Mouse (Mus musculus) layer of hippocampus, postnatal 10 days (tissue): Measurements from ENCODE around the gene Erc2. TPM values are rescaled to one million over a fixed set of nuclear protein-coding genes. Genes with fewer than 3 reads are reported as not detected.

Experiments used
- DNase-seq, 2 experiments: peaks; one replicate each; pipeline ENCODE4 v3.0.0; 2021; ENCODE audit warnings: low spot score in 2 of 2
- total RNA-seq, 2 experiments: library from RNA; stranded (reverse); gene quantifications; 2 replicates each; pipeline ENCODE4 v1.2.3; 2021

Erc2 gene
- total RNA-seq, 2 experiments from 2014 or later: 236 to 251 TPM

DNA sequence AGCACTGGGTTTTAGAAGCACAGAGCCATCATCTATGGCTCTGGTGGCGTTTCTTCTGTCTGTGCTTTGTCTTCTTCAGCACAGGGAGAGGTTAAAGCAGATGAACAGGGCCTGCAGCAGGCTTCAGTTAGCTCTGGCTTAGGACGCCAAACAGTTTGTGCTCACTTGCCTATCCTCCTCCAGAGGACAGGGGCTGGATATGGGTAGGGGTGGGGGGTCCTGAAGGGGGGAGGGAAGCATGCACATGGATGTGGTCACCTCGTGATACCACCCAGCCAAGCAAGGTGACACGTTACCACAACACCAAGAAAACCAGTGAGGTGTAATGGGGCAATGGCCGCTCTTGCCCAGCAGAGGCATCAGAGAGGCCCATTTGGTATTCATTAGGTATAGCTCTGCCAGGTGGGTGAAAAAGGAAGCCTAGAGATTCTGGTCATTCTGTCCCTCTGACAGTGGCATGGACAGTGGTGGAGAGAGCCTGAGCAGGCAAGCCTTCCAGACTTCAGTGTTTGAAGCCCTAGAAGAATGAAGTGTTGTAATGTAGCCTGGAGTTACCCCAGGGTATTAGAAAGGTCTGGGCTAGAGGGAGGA lies 543.5 kb downstream of the Erc2 start:
- no peak for DNase-seq

DNA sequence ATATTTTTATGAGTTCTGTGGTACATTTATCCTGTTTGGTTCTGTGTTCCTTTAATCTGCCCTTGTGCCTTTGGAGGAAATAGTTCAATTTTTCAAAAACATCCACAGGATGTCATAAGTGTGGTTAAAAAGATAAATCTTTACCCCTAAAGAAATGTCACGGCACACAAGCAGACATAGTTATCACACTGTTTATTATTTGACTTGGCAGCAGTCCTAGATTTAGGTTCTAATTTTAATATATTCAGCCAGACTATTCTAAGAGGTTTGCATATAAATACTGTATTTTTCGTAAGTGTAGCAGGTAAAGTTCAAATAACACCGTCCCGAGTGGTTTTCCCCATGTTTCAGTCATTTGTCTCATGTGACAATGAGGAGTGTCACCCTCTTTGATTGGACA lies 548.5 kb downstream of the Erc2 start:
- no peak for DNase-seq

DNA sequence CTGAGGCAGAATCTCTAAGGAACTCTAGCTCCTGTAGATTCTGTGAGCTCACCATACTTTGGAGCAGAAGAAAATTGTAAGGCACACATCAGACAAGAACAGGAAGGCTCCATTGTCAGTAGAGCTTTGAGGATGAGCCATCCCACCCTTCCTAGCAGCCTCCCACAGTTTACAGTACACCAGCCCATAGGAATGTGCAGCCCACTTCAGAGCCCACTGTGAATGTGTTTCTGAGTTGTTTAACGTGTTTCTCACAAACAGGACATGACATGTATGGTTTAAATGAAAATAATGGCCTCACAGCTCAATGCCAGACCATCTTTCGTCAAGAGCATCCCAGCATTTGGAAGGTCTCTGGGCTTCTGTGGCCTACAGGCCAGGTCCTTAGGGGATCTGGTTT lies 549.1 kb downstream of the Erc2 start:
- no peak for DNase-seq

DNA sequence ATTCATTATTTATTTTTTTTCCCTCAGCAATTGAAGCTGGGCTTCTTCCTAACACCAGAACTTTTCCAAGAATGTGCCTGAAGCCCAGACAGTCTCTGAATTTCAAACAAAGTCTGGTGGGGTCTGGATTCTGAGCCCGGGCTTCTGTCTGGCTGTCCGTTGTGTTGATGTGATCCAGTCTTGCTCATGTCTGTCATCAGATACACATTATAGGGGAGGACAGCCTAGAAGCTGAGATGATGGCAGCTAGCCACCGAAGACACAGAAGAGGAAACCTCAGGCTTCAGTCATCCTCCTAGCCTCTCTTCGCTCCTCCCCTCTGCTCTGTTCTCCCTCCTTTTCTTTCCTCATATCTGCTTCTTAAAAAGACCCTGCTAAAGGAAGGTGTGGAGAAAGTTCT lies 551.5 kb downstream of the Erc2 start:
- DNase-seq: no peak

DNA sequence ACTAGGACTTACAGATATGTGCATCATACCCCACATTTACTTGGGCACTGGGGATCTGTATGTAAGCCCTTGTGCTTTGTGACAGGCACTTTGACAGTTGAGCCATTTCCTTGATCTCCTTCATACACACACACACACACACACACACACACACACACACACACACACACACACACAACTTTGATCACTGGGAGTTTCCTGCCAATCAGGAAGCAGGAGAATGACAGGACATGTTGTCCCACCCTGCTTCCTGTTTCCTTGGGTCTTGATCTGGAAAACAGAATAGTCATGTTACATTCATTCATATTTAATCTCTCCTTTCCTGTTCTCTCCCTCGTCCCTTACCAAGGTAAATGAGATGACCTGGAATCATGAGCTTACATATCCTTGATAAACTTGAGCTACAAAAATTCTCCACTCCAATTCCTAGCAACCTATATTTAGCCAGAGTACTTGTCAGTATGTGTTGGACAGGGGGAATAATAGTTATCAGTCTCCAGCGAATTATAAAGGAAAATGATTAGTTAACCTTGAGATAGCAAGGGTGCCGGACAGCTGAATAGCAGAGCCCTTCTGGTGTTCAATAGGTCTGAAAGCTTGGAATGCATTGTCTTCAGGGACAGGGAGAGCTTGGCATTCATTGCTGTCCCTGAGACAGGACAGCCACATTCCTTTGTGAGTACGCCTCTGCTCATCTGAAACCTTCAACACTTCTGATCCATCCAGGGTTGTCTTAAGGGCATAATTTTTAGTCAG lies 559.0 kb downstream of the Erc2 start:
- DNase-seq: no peak

DNA sequence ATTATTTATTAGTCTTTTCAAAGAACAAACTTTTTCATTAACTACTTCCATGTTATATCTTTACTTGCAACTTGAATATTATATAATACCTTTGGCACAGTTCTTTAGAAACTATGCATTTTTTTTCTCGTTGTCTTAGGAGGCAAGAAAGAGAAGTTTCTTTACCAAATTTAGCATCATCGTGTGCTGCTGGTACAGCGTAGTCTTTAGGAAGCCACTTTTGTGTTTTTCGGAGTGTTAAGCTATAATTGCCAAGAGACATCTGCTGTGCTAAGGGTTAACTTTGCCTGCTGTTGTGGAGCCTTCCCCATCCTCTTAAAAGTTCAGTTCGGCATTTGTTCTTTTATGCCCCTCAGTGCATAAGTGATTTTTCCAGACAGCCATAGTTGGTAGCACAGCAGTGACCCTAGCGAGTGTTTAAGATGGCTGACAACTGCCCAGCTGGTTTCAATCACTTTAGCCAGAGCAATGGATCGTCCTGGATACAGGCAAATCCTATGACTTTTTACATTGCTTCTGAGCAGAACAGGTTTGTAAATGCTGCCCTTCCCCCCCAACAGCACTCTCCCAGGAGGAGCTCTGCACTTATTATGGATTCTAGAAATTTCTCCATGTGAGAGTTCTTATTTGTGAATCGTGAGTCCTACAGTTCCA lies 570.6 kb downstream of the Erc2 start:
- DNase-seq: no peak

DNA sequence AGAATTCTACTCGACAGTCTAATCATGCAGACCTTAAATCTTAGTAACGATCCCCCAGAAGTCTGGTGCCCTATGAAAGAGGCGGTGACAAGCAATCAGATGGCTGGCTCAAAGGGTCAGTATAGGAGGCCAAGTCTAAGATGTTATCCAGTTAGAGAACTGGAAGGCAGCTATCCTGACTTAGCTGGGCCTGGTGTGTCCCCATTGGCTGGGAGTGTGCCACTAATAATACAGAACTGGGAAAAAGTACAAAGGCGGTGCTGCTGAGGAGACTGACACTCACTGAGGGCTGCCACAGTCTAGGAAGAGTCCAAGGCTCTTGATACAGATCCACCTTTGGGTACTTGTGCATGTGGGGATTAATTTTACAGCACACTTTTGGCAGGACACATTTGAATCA lies 581.6 kb downstream of the Erc2 start:
- DNase-seq: no peak

DNA sequence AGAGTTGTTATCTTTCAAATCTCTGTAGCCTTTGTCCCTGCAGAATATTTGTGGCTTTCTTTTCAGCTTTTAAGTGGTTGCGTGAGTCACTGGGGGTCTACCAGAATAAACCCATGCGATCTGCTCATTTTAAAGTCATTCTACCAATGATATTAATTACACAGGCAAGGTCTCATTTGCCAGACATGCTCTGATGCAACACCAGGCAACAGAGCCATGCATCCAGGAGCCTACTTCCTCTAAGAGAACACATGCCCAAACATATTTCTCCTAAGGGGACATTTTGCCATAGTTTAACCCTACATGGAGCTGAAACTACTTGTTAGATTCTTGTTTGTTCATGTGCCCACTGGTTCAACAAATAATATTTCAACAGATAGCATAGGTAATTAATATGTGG lies 584.1 kb downstream of the Erc2 start:
- no peak for DNase-seq

DNA sequence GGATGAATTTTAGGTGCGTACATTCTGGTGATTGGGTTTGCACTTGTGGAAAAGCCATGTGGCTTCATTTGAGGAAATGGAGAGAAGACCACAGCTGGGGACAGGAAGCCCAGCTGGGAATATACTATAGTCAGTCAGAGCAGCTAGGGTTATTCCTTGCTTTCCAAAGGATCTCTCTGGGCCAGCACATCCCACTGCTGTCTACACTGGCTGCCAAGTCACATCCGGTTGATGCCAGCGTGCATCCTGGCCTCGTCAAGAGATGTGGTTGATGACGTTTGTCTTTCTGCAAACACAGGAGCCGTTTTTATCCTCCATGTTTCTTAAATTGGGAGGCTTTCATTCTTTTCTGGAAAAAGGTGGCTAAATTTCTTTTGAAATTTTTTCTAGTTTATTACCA lies 603.3 kb downstream of the Erc2 start:
- no peak for DNase-seq

DNA sequence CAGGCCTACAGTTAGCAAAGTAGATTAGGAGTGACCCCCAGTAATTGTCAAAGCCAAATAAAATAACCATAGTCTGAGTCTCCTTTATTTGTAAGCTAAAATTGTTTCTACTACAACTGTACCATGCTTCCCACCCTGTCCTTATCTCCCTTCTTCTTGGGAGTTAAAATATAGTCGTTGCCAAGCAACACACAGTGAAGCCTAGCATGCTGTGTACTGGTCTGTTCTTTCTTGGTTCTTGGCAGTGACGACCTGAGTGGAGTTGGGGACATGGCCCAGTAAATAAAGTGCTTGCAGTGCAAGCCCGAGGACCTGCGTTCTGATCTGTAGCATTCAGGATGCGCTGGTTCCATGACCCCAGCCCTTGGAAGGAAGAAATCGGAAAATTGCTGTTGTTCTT lies 608.3 kb downstream of the Erc2 start:
- DNase-seq: no peak

DNA sequence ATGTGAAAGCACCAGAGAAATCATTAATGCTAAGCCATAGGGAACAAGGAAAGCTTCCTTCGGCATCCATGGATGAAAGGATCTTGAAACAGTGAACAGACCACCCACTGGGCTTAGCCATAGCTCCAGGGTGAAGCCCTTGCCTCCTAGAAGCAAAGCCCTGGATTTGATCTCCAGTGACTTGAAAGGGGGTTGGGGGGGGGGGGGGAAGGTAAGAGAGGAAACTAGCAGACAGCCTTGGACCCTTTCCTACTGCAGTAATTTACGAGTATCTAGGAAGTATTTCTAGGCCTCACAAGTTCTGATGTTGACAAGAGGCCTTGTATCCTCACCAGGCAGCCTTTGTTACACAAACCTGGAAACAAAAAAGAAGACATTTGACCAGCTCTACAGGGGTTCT lies 609.0 kb downstream of the Erc2 start:
- DNase-seq: no peak

DNA sequence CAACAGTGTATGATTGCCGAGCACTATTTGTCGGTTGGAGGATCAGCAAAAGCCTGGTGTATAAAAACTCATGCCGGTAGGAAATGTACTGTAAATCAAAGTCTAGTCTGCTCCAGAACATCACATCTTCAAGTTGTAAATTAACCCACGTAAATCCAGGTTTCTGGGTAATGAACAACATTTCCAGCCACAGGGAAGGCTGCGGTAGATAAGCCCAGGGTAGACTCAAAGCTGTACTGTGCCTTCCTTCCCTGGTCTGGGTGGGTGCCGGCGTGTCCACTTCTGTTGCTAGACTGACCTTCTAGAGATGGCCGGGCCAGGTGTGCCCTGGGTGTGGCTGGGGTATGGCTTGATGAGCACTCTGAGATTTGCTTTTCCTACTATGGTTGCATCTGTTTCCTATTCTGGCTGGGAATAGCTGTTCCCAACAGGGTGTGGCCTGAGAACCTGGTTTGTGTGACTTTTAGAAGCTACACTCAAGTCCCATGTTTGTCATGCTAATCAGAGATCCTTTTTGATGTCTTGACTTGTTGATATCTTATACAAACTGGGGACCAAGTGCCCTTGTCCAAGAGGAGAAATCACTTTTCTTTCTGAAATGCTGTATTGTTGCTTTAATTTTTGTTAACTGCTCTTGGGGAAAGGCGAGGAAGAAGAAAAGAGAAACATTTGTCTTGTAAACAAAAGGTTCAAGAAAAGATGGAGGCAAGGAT lies 616.3 kb downstream of the Erc2 start:
- DNase-seq: no peak

DNA sequence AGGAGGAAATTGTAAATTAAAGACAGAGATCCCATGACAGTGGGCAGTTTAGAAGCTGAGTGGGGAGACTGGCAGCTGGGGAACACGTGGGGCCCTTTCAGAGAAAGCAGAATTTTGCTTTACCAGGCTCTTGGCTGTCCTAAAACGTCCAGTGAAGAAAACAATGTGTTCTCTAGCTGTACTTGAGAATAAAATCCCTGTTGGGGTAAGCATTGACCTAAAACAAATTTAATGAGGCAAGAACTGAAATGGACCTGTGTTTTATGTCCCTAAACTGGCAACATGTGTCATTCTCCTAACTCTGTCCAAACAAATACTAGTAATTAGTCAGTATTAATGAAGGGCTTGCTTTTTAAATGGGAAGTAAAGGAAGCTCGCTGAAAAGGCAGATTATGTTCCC lies 617.9 kb downstream of the Erc2 start:
- no peak for DNase-seq

DNA sequence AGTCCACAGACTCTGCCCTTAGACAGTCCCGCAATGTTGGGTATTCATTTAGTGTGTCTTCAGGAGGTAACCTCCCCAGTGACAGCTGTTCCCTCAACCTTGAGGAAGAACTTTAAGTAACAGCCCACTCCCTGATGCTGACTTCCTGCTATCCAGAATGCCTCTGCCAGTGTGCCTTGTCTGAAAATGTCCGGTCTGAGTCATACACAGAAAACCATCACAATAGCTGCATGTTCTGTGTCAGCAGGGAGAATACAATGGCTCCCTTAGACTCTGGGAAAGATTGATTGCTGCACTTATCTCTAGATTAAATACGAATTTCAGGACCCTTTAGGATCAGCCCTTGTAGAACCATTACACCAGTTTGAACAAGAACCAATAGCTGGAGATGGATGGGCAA lies 620.5 kb downstream of the Erc2 start:
- no peak for DNase-seq

DNA sequence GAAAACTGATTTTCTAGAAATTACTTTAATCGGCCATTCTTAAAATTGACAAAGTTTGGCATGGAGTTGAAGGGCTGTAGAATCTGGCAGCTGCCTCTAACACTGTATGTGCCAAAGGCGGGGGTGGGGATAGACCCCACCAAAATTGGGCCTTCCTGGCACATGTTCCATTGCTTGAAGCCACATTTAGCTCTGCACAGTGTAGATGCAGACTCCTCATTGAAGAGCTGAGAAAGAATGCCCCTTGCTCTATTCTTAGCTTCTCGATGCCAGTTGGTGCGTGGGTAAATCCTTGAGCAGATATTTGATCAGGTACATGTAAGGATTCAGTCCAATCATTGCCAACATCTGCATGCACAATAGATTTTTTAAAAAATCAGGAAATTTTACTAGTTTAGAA lies 621.2 kb downstream of the Erc2 start:
- no peak for DNase-seq

DNA sequence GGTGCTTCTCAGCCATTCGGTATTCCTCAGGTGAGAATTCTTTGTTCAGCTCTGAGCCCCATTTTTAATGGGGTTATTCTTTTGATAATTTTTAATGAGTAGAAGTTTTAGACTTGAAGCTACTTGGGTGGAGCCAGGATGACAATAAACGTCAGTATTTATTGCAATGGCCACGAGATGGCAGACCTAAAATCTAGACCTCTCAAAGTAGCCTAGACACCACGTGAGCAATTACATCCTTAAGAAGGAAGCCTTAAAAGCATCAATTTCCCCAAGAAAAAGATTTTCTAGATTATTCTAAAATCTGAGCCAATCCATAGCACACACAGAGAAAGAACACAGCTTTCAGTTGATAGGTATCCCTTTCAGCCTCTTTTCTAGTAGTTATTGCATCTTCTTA lies 640.5 kb downstream of the Erc2 start:
- no peak for DNase-seq

DNA sequence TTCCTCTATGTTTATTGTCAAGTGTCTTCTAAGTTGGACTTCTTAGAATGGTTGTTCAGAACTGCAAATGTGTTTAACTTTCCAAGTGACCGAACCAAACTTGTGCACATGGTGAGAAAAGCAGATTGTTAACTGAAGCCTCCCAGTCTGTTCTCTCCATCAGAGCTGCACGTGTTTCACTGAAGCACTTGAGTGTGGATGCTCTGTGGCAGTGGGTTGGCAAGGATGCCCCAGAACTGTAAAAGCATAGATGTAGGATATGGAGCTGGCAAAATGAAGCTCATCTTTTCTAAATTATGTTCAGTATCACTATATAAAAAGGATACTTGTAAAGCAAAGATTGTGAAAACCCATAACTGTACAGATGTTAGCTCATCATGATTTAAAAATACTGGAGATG lies 645.1 kb downstream of the Erc2 start:
- DNase-seq: no peak

DNA sequence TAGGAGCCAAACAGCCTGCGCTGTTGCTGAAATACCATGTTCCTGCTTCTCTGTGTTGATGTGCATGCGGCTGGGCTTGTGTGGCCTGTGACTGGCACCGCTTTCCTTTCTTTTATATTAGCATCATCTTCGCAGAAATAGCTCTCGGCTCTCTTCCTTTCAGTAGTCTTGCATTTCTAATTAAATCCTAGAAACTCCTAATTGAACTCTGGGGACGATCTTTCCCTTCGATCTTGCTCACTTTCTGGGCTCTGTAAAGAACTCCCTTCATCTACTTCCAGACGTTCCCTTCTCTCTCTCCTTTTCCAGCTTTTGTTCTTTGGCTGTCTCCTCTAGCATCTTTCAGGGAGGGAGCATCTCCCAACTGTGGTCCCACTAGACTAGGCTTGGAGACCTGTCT lies 649.6 kb downstream of the Erc2 start:
- no peak for DNase-seq

DNA sequence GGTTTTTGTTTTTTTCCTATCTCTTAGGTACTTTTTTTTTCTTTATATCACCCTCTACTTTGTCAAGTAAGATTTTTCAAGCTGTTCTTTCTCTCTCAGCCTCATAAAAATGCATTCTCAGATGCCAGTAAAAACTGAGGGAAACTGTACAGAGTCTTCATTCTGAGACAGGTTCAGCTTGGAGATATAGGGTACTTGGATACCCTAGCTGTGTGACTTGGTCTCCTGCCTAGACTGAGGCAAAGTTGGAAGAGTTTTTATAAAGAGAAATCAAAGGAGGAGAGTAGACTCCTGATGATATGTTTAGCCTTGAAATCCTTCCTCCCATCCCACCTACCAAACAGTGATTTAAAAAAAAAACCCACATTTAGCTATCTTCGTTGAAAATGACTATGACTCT lies 651.4 kb downstream of the Erc2 start:
- DNase-seq: no peak

DNA sequence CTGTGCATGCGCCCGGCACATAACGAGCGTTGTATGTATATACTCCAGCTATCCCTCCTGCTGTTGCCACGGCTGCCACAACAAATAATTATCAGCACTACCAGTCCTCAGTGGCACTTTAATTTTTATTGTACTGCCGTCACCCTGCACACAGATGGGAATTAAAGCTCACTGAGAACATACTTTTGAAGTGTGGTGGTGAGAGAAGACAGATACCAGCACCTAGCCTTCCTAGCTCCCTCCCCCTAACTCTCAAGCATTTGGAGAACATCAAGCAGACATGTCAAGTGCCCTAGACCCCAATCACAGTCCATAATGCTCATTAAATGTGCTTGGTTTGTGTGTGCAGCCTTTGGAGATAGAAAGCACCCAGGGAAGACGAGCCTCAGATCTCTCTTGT lies 652.6 kb downstream of the Erc2 start:
- DNase-seq: no peak

DNA sequence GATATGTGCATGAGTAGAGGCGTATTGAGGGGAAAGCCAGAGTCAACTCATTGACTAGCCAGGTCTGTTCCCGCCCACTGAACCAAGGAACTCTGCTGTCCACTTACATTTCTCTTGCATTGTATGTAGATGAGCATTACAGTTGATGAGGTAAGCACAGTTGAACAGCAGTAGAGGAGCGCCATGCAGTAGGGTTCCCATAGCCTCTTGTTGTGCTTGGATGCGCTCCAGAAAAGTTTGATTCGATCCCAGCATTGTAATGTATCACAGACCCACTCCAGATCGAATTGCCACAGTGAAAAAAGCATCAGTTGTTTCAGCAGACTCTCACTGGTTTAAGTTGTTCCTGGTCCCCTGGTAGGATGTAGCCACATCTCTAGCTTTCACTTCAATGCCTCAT lies 656.7 kb downstream of the Erc2 start:
- DNase-seq: no peak

DNA sequence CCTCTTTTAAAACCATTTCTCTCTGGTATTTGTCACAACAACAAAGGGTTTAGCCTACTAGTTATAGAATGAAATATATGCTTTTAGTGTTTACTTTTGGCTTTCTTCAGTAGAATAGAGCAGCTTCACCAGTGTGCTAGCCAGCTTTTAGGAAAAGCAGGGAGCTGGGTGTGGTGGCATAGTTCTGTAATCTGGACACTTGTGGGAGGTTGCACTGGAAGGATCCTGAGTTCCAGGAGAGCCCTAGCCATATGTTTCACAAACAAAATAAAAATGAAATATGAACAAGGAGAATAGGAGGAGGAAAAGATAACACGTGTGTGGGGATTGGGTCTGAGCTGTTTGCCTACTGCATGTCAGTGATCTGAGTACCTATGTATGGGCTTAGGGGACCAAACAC lies 658.1 kb downstream of the Erc2 start:
- no peak for DNase-seq
